Mouse (Mus musculus): ENCODE measurements around the gene Fubp1. TPM values are rescaled to one million over a fixed set of nuclear protein-coding genes. Genes with fewer than 3 reads are reported as not detected.

The Fubp1 gene
- polyA plus RNA-seq, 1 experiment = 254 TPM

DNA sequence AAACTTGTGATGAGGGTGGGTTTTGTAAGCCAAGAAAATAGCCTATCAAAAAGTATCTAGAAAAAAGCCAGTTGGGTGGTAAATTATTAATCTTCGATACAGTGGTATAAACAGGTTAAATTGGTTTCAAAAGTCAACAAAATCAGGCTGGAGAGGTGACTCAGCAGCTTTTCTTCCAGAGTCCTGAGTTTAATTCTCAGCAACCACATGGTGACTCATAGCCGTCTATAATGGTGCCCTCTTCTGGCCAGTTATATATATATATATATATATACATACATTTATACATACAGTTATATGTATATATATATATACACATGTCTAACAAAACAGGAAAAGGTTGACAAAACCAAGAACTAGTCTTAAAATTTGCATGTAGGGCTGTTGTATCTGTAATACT, 28.6 kb downstream of the Fubp1 start:
- H3K4me1 ChIP-seq (replicated peaks; ENCODE audit: control insufficient read depth, insufficient read depth, low read length) = no peaks in the 10 kb centered on the region
- no peaks in the 10 kb centered on the region for H3K27me3 ChIP-seq (ENCODE audit: control insufficient read depth, insufficient read depth, low read length)
- WGBS = 45% methylated on average over 2 of the region's 2 CpGs
- H3K27ac ChIP-seq (ENCODE audit: control insufficient read depth, insufficient read depth, low read length) = no peak overlapping the region
- peaks cover 33% of the 10 kb centered on the region for H3K36me3 ChIP-seq (ENCODE audit: control insufficient read depth, insufficient read depth, low read length)
- DNase-seq = no peak
- TF ChIP-seq POLR2A (IDR thresholded peaks at IDR 0.05; ENCODE audit: control insufficient read depth, extremely low read depth, insufficient read depth, low read length, poor library complexity) (no peak), CTCF (IDR thresholded peaks at IDR 0.05; ENCODE audit: borderline replicate concordance, control insufficient read depth, extremely low read depth, insufficient read depth, low read length, poor library complexity) (no peak)
- no peak overlapping the region for H3K4me3 ChIP-seq (ENCODE audit: control insufficient read depth, insufficient read depth, low read length)

DNA sequence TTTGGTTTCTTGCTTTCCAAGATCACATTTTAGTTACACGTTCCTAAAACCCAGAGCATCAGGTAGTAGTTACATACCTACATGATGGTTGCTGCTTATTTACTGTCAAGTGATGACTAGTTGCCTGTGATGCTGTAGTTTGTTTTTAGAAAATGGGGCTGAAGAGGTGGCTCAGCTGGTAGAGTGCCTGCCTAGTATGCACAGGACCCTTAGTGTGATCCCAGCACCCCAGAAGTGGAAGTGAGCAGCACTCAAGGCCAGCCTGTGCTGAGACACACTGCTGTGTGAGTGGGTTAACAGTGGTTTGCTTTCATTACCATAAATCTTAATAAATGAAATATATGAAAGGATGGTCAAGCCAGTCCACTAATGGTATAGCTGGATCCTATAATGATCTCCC, 29.4 kb downstream of the Fubp1 start:
- no peak for DNase-seq
- no peak overlapping the region for H3K27ac ChIP-seq (ENCODE audit: control insufficient read depth, insufficient read depth, low read length)
- TF ChIP-seq CTCF (IDR thresholded peaks at IDR 0.05; ENCODE audit: borderline replicate concordance, control insufficient read depth, extremely low read depth, insufficient read depth, low read length, poor library complexity) (no peak), POLR2A (IDR thresholded peaks at IDR 0.05; ENCODE audit: control insufficient read depth, extremely low read depth, insufficient read depth, low read length, poor library complexity) (no peak)
- 96% methylated on average over 1 of the region's 1 CpGs for WGBS
- no peaks in the 10 kb centered on the region for H3K4me1 ChIP-seq (replicated peaks; ENCODE audit: control insufficient read depth, insufficient read depth, low read length)
- H3K27me3 ChIP-seq (ENCODE audit: control insufficient read depth, insufficient read depth, low read length) = no peaks in the 10 kb centered on the region
- H3K36me3 ChIP-seq (ENCODE audit: control insufficient read depth, insufficient read depth, low read length) = peaks cover 26% of the 10 kb centered on the region
- H3K4me3 ChIP-seq (ENCODE audit: control insufficient read depth, insufficient read depth, low read length) = no peak overlapping the region

DNA sequence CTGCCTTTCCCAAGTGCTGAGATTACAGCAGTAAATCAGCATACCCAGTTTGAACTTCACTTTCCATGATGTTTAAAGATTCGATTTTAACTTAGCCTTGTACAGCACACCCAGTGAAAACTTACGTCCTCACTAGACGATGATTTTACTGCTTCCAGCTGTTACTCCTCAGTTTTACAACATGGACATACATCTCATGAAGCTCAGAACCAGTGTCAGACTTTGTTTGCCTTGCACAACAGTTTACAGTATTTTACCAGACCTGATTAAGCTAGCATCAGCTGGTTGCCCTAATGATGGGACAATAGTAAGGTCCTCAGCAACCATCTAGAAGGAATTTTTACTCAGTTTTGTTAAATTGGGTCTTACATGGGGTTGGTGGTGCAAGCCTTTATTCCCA, 30.9 kb downstream of the Fubp1 start:
- TF ChIP-seq CTCF (IDR thresholded peaks at IDR 0.05; ENCODE audit: borderline replicate concordance, control insufficient read depth, extremely low read depth, insufficient read depth, low read length, poor library complexity) (no peak), POLR2A (IDR thresholded peaks at IDR 0.05; ENCODE audit: control insufficient read depth, extremely low read depth, insufficient read depth, low read length, poor library complexity) (no peak)
- Histone ChIP-seq H3K4me1 (replicated peaks; ENCODE audit: control insufficient read depth, insufficient read depth, low read length) (no peaks in the 10 kb centered on the region), H3K4me3 (ENCODE audit: control insufficient read depth, insufficient read depth, low read length) (no peak overlapping the region), H3K27ac (ENCODE audit: control insufficient read depth, insufficient read depth, low read length) (no peak overlapping the region), H3K36me3 (ENCODE audit: control insufficient read depth, insufficient read depth, low read length) (peaks cover 15% of the 10 kb centered on the region), H3K27me3 (ENCODE audit: control insufficient read depth, insufficient read depth, low read length) (no peaks in the 10 kb centered on the region)
- 93% methylated on average over 3 of the region's 3 CpGs for WGBS
- no peak for DNase-seq

DNA sequence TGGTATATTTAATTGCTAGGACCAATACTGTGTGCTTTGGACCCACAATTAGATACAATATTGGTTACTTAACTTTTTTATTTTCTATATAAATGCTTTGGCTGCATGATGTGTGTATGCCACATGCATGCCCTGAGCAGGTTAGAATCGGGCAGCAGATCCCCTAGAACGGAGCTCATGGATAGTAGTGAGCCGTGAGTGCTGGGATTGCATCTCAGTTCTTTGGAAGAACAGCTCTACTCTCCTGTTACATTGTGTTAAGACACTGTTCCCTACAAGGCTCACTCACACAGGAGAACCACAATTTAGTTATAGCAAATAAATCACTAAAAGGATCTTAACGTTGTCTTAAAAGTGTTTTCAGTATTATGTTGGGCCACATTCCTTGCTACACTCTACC, 33.1 kb downstream of the Fubp1 start:
- H3K4me3 ChIP-seq (ENCODE audit: control insufficient read depth, insufficient read depth, low read length) = no peak overlapping the region
- TF ChIP-seq CTCF (IDR thresholded peaks at IDR 0.05; ENCODE audit: borderline replicate concordance, control insufficient read depth, extremely low read depth, insufficient read depth, low read length, poor library complexity) (no peak), POLR2A (IDR thresholded peaks at IDR 0.05; ENCODE audit: control insufficient read depth, extremely low read depth, insufficient read depth, low read length, poor library complexity) (no peak)
- H3K27me3 ChIP-seq (ENCODE audit: control insufficient read depth, insufficient read depth, low read length) = no peaks in the 10 kb centered on the region
- 90% methylated on average over 4 of the region's 4 CpGs for WGBS
- H3K4me1 ChIP-seq (replicated peaks; ENCODE audit: control insufficient read depth, insufficient read depth, low read length) = no peaks in the 10 kb centered on the region; the same call in 1 of the 2 replicates
- H3K27ac ChIP-seq (ENCODE audit: control insufficient read depth, insufficient read depth, low read length) = no peak overlapping the region
- DNase-seq = no peak
- H3K36me3 ChIP-seq (ENCODE audit: control insufficient read depth, insufficient read depth, low read length) = peaks cover under 1% of the 10 kb centered on the region; the same call in 1 of the 2 replicates

DNA sequence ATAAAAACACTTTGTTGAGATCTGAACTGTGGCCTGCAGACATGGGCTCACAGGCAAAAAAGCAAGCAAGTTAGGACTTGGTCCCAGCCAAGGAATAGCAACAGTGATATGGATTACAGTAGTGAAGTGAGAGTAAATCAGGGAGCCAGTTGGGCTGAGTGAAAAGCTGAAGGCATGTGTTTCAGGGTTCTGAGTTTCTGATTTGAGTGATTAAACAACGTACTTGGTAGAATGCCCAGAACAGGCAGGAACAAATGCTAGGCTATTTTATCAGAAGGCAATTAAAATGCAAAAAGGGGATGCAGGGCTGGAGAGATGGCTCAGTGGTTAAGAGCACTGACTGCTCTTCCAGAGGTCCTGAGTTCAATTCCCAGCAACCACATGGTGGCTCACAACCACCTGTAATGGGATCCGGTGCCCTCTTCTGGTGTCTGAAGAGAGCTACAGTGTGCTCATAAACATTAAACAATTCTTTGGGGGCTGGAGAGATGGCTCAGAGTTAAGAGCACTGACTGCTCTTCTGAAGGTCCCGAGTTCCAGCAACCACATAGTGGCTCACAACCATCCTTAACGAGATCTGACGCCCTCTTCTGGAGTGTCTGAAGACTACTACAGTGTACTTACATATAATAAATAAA, 35.2 kb downstream of the Fubp1 start:
- H3K4me1 ChIP-seq (replicated peaks; ENCODE audit: control insufficient read depth, insufficient read depth, low read length) = no peaks in the 10 kb centered on the region; the same call in 1 of the 2 replicates
- H3K4me3 ChIP-seq (ENCODE audit: control insufficient read depth, insufficient read depth, low read length) = no peak overlapping the region
- 91% methylated on average over 5 of the region's 5 CpGs for WGBS
- no peak overlapping the region for H3K27ac ChIP-seq (ENCODE audit: control insufficient read depth, insufficient read depth, low read length)
- no peak for DNase-seq
- no peaks in the 10 kb centered on the region for H3K27me3 ChIP-seq (ENCODE audit: control insufficient read depth, insufficient read depth, low read length)
- H3K36me3 ChIP-seq (ENCODE audit: control insufficient read depth, insufficient read depth, low read length) = no peaks in the 10 kb centered on the region
- TF ChIP-seq POLR2A (IDR thresholded peaks at IDR 0.05; ENCODE audit: control insufficient read depth, extremely low read depth, insufficient read depth, low read length, poor library complexity) (no peak), CTCF (IDR thresholded peaks at IDR 0.05; ENCODE audit: borderline replicate concordance, control insufficient read depth, extremely low read depth, insufficient read depth, low read length, poor library complexity) (no peak)

DNA sequence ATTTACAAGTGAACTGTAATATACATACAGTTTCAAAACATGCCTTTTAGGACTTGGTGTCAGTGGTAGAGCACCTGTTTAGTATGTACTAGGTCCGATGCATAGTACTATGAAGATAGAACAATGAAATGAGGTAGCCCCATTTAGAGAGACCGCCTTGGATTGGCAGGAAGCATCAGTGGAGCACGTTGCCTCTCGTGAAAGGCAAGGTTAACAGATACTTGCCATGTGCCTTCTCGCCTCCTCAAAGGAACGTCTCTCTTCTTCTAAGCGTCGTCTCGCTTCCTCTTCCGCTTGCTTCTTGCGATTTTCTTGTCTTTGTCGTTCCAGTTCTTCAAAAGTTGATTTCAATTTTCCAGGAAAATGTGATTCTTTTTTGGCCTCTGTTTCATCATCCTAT, 37.5 kb downstream of the Fubp1 start:
- 92% methylated on average over 12 of the region's 12 CpGs for WGBS

More for the DNA sequence above, 37.5 kb downstream of the Fubp1 start:
- TF ChIP-seq POLR2A (IDR thresholded peaks at IDR 0.05; ENCODE audit: control insufficient read depth, extremely low read depth, insufficient read depth, low read length, poor library complexity) (no peak), CTCF (IDR thresholded peaks at IDR 0.05; ENCODE audit: borderline replicate concordance, control insufficient read depth, extremely low read depth, insufficient read depth, low read length, poor library complexity) (no peak)
- no peaks in the 10 kb centered on the region; the same call in 1 of the 2 replicates for H3K4me1 ChIP-seq (replicated peaks; ENCODE audit: control insufficient read depth, insufficient read depth, low read length)
- no peak overlapping the region for H3K27ac ChIP-seq (ENCODE audit: control insufficient read depth, insufficient read depth, low read length)
- no peaks in the 10 kb centered on the region for H3K36me3 ChIP-seq (ENCODE audit: control insufficient read depth, insufficient read depth, low read length)
- H3K27me3 ChIP-seq (ENCODE audit: control insufficient read depth, insufficient read depth, low read length) = no peaks in the 10 kb centered on the region
- no peak overlapping the region for H3K4me3 ChIP-seq (ENCODE audit: control insufficient read depth, insufficient read depth, low read length)
- DNase-seq = no peak
